Mouse (Mus musculus) thymus, adult 2 months (tissue): Measurements from ENCODE around the gene Abca9.

Experiments used
- CTCF ChIP-seq: fragments of 200-500 bp; IDR thresholded peaks from 2 replicates; pipeline ENCODE4 v1.5.1; 2012; ENCODE audit warnings: mild to moderate bottlenecking, control low read depth, low read length, moderate library complexity, borderline replicate concordance; ENCODE audit not compliant: control insufficient read depth, poor library complexity, insufficient read depth; ENCODE audit errors: extremely low read depth
- POLR2A ChIP-seq: fragments of 200-500 bp; IDR thresholded peaks from 2 replicates; pipeline ENCODE4 v1.6.1; 2012; ENCODE audit warnings: mild to moderate bottlenecking, low read length, control low read depth, moderate library complexity; ENCODE audit not compliant: control insufficient read depth, poor library complexity, insufficient read depth; ENCODE audit errors: extremely low read depth

DNA sequence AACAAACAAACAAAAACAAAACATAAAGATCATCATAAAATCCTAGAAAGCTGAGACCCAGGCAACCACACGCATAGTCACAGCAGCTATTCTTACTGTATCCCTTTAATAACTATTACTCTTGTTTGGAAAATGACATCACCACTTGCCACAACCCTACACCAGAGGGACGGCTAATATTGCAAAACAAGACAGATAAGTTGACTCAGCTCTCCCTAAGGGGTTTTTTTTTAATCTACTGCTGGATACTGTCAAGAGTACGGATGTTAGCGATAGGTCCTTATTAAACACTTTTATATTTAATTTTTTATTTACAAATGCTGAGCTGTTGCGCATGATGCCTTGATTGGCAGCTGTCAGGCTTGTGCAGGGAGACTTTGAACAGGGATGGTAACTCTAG lies 37.2 kb downstream of the Abca9 start:
- TF ChIP-seq CTCF (no peak), POLR2A (no peak)
